Mouse (Mus musculus): Measurements from ENCODE around the gene Sec14l2. TPM values are rescaled to one million over a fixed set of nuclear protein-coding genes. Genes with fewer than 3 reads are reported as not detected.

Gene Sec14l2
- total and polyA plus RNA-seq, 3 experiments = 15.5 to 40.1 TPM; not detected in 1

GRCm38 (mm10) chr11:4062523-4062922, 60.7 kb downstream of the Sec14l2 start:
- H3K4me3 ChIP-seq (ENCODE audit: control insufficient read depth in 1 of 2, insufficient read depth in 1 of 2, low read depth in 2 of 2, low read length in 2 of 2) = no peak overlapping the region
- H3K4me1 ChIP-seq (ENCODE audit: control insufficient read depth in 1 of 2, insufficient read depth in 2 of 2, low read length in 2 of 2) = no peaks in the 10 kb centered on the region
- no peak overlapping the region for H3K9ac ChIP-seq (ENCODE audit: control insufficient read depth, low read depth, low read length, poor library complexity, severe bottlenecking)
- DNase-seq (ENCODE audit: low read depth, low spot score) = no peak
- H3K79me2 ChIP-seq (ENCODE audit: control insufficient read depth, insufficient read depth, low read length, poor library complexity) = no peaks in the 10 kb centered on the region
- TF ChIP-seq KAT2A (conservative IDR thresholded peaks at IDR 0.05; ENCODE audit: low read depth, low read length) (no peak), E2F4 (IDR thresholded peaks at IDR 0.05; ENCODE audit: borderline replicate concordance, low read depth, low read length) (no peak), EP300 (IDR thresholded peaks at IDR 0.05; ENCODE audit: low read depth in 1 of 2, low read length in 2 of 2) (no peak), JUND (IDR thresholded peaks at IDR 0.05; ENCODE audit: low read depth, low read length) (no peak), ZMIZ1 (IDR thresholded peaks at IDR 0.05; ENCODE audit: low read depth, low read length) (no peak), ELF1 (IDR thresholded peaks at IDR 0.05; ENCODE audit: low read depth, low read length) (no peak), NRF1 (IDR thresholded peaks at IDR 0.05; ENCODE audit: insufficient read depth, low read depth, low read length, poor library complexity, severe bottlenecking) (no peak), MYC (IDR thresholded peaks at IDR 0.05; ENCODE audit: low read depth, low read length) (no peak), RCOR1 (IDR thresholded peaks at IDR 0.05; ENCODE audit: low read depth, low read length) (no peak)
- H3K27ac ChIP-seq (ENCODE audit: control insufficient read depth, low read depth, low read length) = no peak overlapping the region
- H3K36me3 ChIP-seq (ENCODE audit: control insufficient read depth in 1 of 2, insufficient read depth in 2 of 2, low read length in 2 of 2) = no peaks in the 10 kb centered on the region
- H3K9me3 ChIP-seq (replicated peaks; ENCODE audit: insufficient read depth, low read length) = no peaks in the 10 kb centered on the region
- peaks cover 17 to 22% of the 10 kb centered on the region in 2 experiments for H3K27me3 ChIP-seq (ENCODE audit: control insufficient read depth in 1 of 2, insufficient read depth in 2 of 2, low read length in 2 of 2)

- Histone ChIP-seq H3K27me3 (ENCODE audit: control insufficient read depth in 1 of 2, insufficient read depth in 2 of 2, low read length in 2 of 2) (peaks cover 22 to 28% of the 10 kb centered on the region in 2 experiments), H3K9me3 (replicated peaks; ENCODE audit: insufficient read depth, low read length) (no peaks in the 10 kb centered on the region), H3K9ac (ENCODE audit: control insufficient read depth, low read depth, low read length, poor library complexity, severe bottlenecking) (no peak overlapping the region), H3K27ac (ENCODE audit: control insufficient read depth, low read depth, low read length) (no peak overlapping the region), H3K36me3 (ENCODE audit: control insufficient read depth in 1 of 2, insufficient read depth in 2 of 2, low read length in 2 of 2) (no peaks in the 10 kb centered on the region), H3K4me3 (ENCODE audit: control insufficient read depth in 1 of 2, insufficient read depth in 1 of 2, low read depth in 2 of 2, low read length in 2 of 2) (no peak overlapping the region), H3K79me2 (ENCODE audit: control insufficient read depth, insufficient read depth, low read length, poor library complexity) (no peaks in the 10 kb centered on the region), H3K4me1 (ENCODE audit: control insufficient read depth in 1 of 2, insufficient read depth in 2 of 2, low read length in 2 of 2) (no peaks in the 10 kb centered on the region)
- no peak for DNase-seq (ENCODE audit: low read depth, low spot score)
- TF ChIP-seq ZKSCAN1 (IDR thresholded peaks at IDR 0.05; ENCODE audit: low read depth, low read length) = no peak
- no peak for TF ChIP-seq ETS1 (IDR thresholded peaks at IDR 0.05; ENCODE audit: low read depth, low read length)
- TF ChIP-seq UBTF (IDR thresholded peaks at IDR 0.05; ENCODE audit: borderline replicate concordance, insufficient read depth, low read depth, low read length) = no peak
- TF ChIP-seq POLR2AphosphoS2 (IDR thresholded peaks at IDR 0.05; ENCODE audit: low read length) = no peak
- TF ChIP-seq HCFC1 (IDR thresholded peaks at IDR 0.05; ENCODE audit: low read depth, low read length) = no peak
- TF ChIP-seq ZMIZ1 (IDR thresholded peaks at IDR 0.05; ENCODE audit: low read depth, low read length) = no peak
- TF ChIP-seq MXI1 (IDR thresholded peaks at IDR 0.05; ENCODE audit: low read depth, low read length) = no peak
These were observed 62.2 kb downstream of the Sec14l2 start for GRCm38 (mm10) chr11:4060866-4061575.
